Mouse (Mus musculus) liver, postnatal 0 days (tissue): ENCODE results near the gene Acbd3. TPM values are rescaled to one million over a fixed set of nuclear protein-coding genes. Genes with fewer than 3 reads are reported as not detected.
A peak's percentile ranks its signal among the peaks of the same experiment; 100 is the strongest.

Experiments used
- ATAC-seq: fragments of 200-750 bp; cut with Nextera tagmentation; 2 replicates; pipeline ENCODE4 v1.8.0; 2017; ENCODE audit warnings: mild to moderate bottlenecking, moderate library complexity
- DNase-seq: peaks from one replicate; pipeline ENCODE4 v3.0.0-alpha.2; 2016
- H3K27ac ChIP-seq: fragments of 300-500 bp; sonication (generic); 2 replicates; pipeline ENCODE4 v1.5.1; 2014; ENCODE audit warnings: antibody characterized with exemption, moderate library complexity, mild to moderate bottlenecking, low read depth
- H3K27me3 ChIP-seq: fragments of 300-500 bp; sonication (generic); 2 replicates; pipeline ENCODE4 v1.6.1; 2014; ENCODE audit warnings: low read length, control low read depth, mixed read lengths; ENCODE audit not compliant: insufficient read depth
- H3K36me3 ChIP-seq: fragments of 300-500 bp; sonication (generic); replicated peaks from 2 replicates; pipeline ENCODE4 v1.6.1; 2014; ENCODE audit warnings: mild to moderate bottlenecking, control low read depth, low read length, moderate library complexity, mixed read lengths; ENCODE audit not compliant: insufficient read depth
- H3K4me1 ChIP-seq: fragments of 300-500 bp; sonication (generic); 2 replicates; pipeline ENCODE4 v1.6.1; 2014; ENCODE audit warnings: antibody characterized with exemption, mild to moderate bottlenecking, control low read depth; ENCODE audit not compliant: insufficient read depth
- H3K4me2 ChIP-seq: fragments of 300-500 bp; sonication (generic); 2 replicates; pipeline ENCODE4 v1.6.1; 2014; ENCODE audit warnings: low read depth, mild to moderate bottlenecking, low read length, moderate library complexity, mixed read lengths
- H3K4me3 ChIP-seq: fragments of 300-500 bp; sonication (generic); 2 replicates; pipeline ENCODE4 v1.5.1; 2014; ENCODE audit warnings: low read depth, low read length
- H3K9ac ChIP-seq: fragments of 300-500 bp; sonication (generic); replicated peaks from 2 replicates; pipeline ENCODE4 v1.6.1; 2014; ENCODE audit warnings: mild to moderate bottlenecking, moderate library complexity
- H3K9me3 ChIP-seq: fragments of 300-500 bp; sonication (generic); 2 replicates; pipeline ENCODE4 v1.6.1; 2016; ENCODE audit warnings: mild to moderate bottlenecking, control low read depth, low read length, mixed read lengths
- CTCF ChIP-seq: sonication (generic); IDR thresholded peaks from 2 replicates; pipeline ENCODE4 v1.5.1; 2016; ENCODE audit warnings: antibody characterized with exemption, low read depth
- EP300 ChIP-seq: IDR thresholded peaks from 2 replicates; pipeline ENCODE4 v1.6.1; 2016; ENCODE audit warnings: antibody characterized with exemption, low read depth, mild to moderate bottlenecking
- WGBS: fragments of 180-500 bp; shearing (Covaris S2); extraction: QIAGEN DNeasy Blood & Tissue Kit; methylation state at CpG from one replicate; pipeline ENCODE4 v1.1.7; 2014; ENCODE audit not compliant: insufficient replicate concordance; 5-methylcytosine and 5-hydroxymethylcytosine counted together
- polyA plus RNA-seq: library from polyadenylated mRNA; unstranded; fragments of >200 nt; fragmentation: Nextera tagmentation; extraction: Ambion mirVana; gene quantifications from 2 replicates; pipeline ENCODE4 v1.2.1, GENCODE M21; 2015

The Acbd3 gene
- polyA plus RNA-seq, 1 experiment from 2014 or later: 7.3 TPM

DNA sequence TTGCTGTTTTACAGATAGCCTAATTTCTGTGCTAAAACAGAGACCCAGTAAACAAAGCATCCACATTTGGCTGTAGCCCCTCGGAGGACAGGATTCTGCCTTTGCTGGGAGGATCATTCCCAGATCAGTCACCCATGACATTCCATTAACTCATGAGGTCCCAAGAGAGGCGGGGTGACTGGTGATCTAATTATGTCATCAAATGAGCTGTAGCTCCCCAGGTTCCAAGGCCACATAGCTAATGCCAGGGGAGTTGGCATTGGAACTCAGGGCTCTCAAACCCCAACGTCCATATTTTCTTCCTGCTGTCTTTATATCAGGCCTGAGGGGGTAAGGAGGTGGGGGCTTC lies 57.7 kb downstream of the Acbd3 start:
- H3K4me2 ChIP-seq: no peak overlapping the region
- ATAC-seq (no peak), DNase-seq (no peak)
- no peak overlapping the region for H3K27ac ChIP-seq
- peaks cover 4% of the 10 kb centered on the region for H3K4me1 ChIP-seq
- 61% methylated on average over 3 of the region's 3 CpGs for WGBS
- H3K9ac ChIP-seq: no peak overlapping the region
- no peaks in the 10 kb centered on the region for H3K9me3 ChIP-seq
- no peaks in the 10 kb centered on the region for H3K36me3 ChIP-seq
- TF ChIP-seq CTCF (no peak), EP300 (no peak)
- H3K4me3 ChIP-seq: no peak overlapping the region
- no peaks in the 10 kb centered on the region for H3K27me3 ChIP-seq

DNA sequence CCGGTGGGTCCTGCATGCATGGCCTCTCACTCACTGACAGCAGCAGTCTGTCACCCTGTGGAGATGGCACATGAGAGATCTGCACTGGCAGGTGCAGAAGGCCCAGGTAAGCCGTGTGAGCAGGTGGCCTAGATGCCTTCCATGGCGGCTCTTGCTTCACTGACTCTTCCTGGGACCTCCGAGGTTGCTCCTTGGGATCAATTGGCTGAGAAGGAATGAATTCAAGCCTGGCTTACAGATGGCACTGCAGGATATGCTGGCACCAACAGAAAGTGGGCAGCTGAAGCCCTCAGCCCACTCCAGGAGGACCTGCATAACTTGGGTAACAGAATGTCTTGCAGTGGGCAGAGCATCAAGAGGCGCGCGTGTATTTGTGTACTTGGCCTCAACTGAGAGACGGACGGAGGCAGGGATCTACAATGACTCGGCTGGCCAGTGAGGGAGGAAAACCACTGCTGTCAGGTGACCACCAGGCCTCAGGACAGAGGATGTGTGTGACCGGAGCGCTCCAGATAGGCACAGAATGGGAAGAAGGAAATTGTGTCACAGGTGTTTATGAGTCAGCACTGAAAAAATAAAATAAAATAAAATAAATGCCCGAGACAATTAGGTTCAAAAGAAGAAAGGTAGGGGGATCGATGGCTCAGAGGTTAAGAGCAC lies 66.1 kb downstream of the Acbd3 start:
- no peak for TF ChIP-seq CTCF
- no peak for TF ChIP-seq EP300
- 69% methylated on average over 14 of the region's 14 CpGs for WGBS
- no peaks in the 10 kb centered on the region for H3K9me3 ChIP-seq
- H3K4me2 ChIP-seq: no peak overlapping the region
- no peaks in the 10 kb centered on the region for H3K36me3 ChIP-seq
- H3K27me3 ChIP-seq: 0 out of 2 replicates have a peak, but pooled peaks cover 3% of the 10 kb centered on the region
- DNase-seq: no peak
- no peak overlapping the region for H3K9ac ChIP-seq
- H3K4me1 ChIP-seq: peaks cover 12% of the 10 kb centered on the region
- no peak overlapping the region for H3K27ac ChIP-seq
- H3K4me3 ChIP-seq: no peak overlapping the region
- ATAC-seq: no peak

DNA sequence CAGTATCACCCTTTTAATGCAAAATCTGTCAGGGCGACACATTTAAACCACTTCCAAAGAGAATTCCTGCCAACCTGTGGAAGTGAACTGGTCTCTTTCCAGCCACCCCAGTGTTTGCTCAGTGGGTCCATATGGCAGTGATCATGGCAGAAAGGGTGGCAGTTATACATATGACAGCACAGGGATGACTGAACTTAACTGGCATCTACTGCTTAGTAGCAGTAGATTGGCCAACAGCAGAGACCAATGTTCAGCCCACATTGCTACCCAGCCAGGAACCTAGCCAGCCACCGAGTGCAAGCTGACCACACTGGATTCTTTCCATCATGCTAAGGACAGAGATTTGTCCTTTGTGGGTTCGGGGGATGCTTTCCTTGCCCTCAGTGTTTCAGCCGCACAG lies 67.0 kb downstream of the Acbd3 start:
- Histone ChIP-seq H3K27me3 (0 out of 2 replicates have a peak, but pooled peaks cover 3% of the 10 kb centered on the region), H3K4me1 (peaks cover 12% of the 10 kb centered on the region), H3K9ac (no peak overlapping the region), H3K9me3 (no peaks in the 10 kb centered on the region), H3K4me2 (no peak overlapping the region), H3K27ac (no peak overlapping the region), H3K4me3 (no peak overlapping the region), H3K36me3 (no peaks in the 10 kb centered on the region)
- ATAC-seq (no peak), DNase-seq (no peak)
- 84% methylated on average over 4 of the region's 4 CpGs for WGBS
- TF ChIP-seq CTCF (no peak), EP300 (no peak)

DNA sequence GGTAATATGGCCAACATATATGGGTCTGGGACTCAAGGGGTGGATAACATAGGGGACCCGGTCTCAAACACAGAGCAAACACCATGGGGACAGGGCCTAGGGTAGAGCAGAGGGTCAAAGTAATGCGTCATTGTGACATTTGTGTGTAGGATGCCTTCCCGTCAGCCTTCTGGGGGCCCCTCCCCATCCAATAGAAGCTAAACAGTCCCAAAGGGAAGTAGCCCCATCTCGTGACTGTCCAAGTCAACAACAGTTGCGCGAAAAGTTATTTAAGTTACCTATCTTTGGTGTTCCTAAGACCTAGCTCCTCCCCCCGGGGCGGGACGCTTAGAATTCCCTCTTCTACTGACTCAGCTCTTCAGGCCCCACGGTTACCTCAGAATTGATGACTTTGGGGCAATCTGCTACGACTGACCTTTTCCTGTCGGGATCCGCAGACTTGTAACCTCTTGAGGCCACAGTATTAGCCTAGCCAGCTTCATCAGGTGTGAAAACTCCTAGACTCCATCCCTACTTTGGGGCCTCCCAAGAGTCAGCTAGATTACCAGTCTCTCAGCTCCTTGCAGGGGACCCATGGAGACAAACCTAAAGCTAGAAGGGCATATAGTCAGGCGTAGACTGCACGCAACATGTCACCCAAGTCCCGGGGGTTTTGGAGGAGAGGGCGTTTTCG lies 67.7 kb downstream of the Acbd3 start:
- TF ChIP-seq CTCF: peak; percentile 53
- TF ChIP-seq EP300: no peak
- 0 out of 2 replicates have a peak, but pooled peaks cover 3% of the 10 kb centered on the region for H3K27me3 ChIP-seq
- H3K27ac ChIP-seq: no peak overlapping the region
- H3K4me3 ChIP-seq: peak overlapping the region; percentile 24
- no peaks in the 10 kb centered on the region for H3K36me3 ChIP-seq
- ATAC-seq (peak; percentile 79), DNase-seq (peak; percentile 60)
- whole genome bisulfite sequencing: 7% methylated on average over 18 of the region's 18 CpGs
- H3K9ac ChIP-seq: peak overlapping the region; percentile 40
- H3K4me1 ChIP-seq: peaks cover 12% of the 10 kb centered on the region
- peak overlapping the region; percentile 68 for H3K4me2 ChIP-seq
- H3K9me3 ChIP-seq: no peaks in the 10 kb centered on the region

DNA sequence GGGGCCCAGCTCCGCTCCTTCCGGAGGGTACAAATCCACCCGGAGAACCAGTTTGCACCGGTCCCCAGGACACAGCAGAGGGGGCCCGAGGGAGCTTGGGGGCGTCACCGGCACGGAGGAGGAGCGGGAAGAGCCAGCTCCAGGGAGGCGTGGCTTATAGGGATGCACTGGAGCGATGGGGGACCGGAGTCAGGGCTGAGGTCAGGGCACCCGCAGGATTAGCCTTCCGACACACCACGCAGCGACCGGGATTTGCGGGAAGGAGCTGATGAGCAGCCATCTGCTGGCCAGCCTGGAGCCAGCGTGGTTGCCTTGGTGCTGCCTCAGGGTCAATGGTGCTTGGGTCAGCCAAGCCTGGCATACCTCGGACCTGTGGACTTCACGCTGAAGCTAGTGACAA lies 68.3 kb downstream of the Acbd3 start:
- H3K9me3 ChIP-seq: no peaks in the 10 kb centered on the region
- 4% methylated on average over 21 of the region's 21 CpGs for WGBS
- H3K9ac ChIP-seq: peak overlapping the region; percentile 40
- ATAC-seq: peak; percentile 62
- no peaks in the 10 kb centered on the region for H3K36me3 ChIP-seq
- peak overlapping the region; percentile 68 for H3K4me2 ChIP-seq
- TF ChIP-seq CTCF (0 out of 2 replicates have a peak, but pooled peaks have one; percentile 4), EP300 (no peak)
- H3K4me3 ChIP-seq: peak overlapping the region; percentile 24
- H3K27ac ChIP-seq: no peak overlapping the region
- DNase-seq: peak; percentile 35
- 0 out of 2 replicates have a peak, but pooled peaks cover 3% of the 10 kb centered on the region for H3K27me3 ChIP-seq
- peaks cover 12% of the 10 kb centered on the region for H3K4me1 ChIP-seq

DNA sequence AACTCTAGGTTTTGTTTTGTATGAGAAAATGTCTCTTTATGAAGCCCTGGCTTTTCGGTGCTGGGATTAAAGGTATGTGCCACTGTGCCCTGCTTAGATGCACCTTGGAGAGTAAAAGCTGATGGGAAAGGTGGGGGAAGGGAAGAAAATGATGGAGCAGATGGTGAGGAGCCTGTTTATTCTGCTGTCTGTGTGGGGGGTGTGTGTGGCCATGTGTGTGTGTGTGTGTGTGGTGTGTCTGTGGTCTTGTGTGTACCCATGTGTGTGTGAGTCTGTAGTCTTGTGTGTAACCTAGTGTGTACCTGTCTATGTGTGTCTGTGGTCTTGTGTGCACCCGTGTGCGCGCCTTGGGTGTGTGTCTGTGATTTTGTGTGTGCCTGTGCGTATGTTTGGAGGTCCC lies 72.8 kb downstream of the Acbd3 start:
- DNase-seq (no peak), ATAC-seq (no peak)
- H3K27me3 ChIP-seq: no peaks in the 10 kb centered on the region
- TF ChIP-seq EP300 (no peak), CTCF (no peak)
- no peak overlapping the region for H3K27ac ChIP-seq
- no peak overlapping the region for H3K4me2 ChIP-seq
- H3K36me3 ChIP-seq: peaks cover 29% of the 10 kb centered on the region
- 88% methylated on average over 5 of the region's 5 CpGs for WGBS
- H3K4me3 ChIP-seq: no peak overlapping the region
- H3K9me3 ChIP-seq: no peaks in the 10 kb centered on the region
- peaks cover 8% of the 10 kb centered on the region for H3K4me1 ChIP-seq
- no peak overlapping the region for H3K9ac ChIP-seq
